Mouse (Mus musculus): ENCODE data around the gene Pip5k1c.

Pip5k1c gene

GRCm38 (mm10) chr10:81367207-81367495 is 74.4 kb downstream of the Pip5k1c start:
- DNase-seq (ENCODE audit: low spot score): no peak

Data from spleen, adult 12 weeks (tissue).